Mouse (Mus musculus): Measurements from ENCODE around the gene Per3.
"Not testable (repeated sequence)": the region's sequence is repeated elsewhere in the genome, so short reads cannot be mapped to it uniquely, and the experiment has no call there.

Per3 gene

GRCm38 (mm10) chr4:151024152-151024551, 20.3 kb downstream of the Per3 start:
- DNase-seq: no peak

- not testable (repeated sequence) for DNase-seq
These were observed 27.1 kb downstream of the Per3 start for GRCm38 (mm10) chr4:151017356-151017755.

- no peak for DNase-seq
These were observed 28.5 kb downstream of the Per3 start for GRCm38 (mm10) chr4:151015946-151016345.

- no peak for DNase-seq
These were observed 34.1 kb downstream of the Per3 start for GRCm38 (mm10) chr4:151010316-151010715.

- peak; percentile 67 for DNase-seq
These were observed 37.5 kb downstream of the Per3 start for GRCm38 (mm10) chr4:151006945-151007344.

- peak; percentile 21 for DNase-seq
These were observed 38.7 kb downstream of the Per3 start for GRCm38 (mm10) chr4:151005656-151006318.

GRCm38 (mm10) chr4:151001397-151001796, 43.1 kb downstream of the Per3 start:
- no peak for DNase-seq

- DNase-seq: no peak
These were observed 45.8 kb downstream of the Per3 start for GRCm38 (mm10) chr4:150998626-150999025.

- DNase-seq: no peak
These were observed 47.7 kb downstream of the Per3 start, which contains the start of gene Uts2 for GRCm38 (mm10) chr4:150996797-150997196. TSS of gene Uts2 (plus strand) at chr4:150997097.

GRCm38 (mm10) chr4:150990148-150990547, 54.3 kb downstream of the Per3 start:
- peak; percentile 31 for DNase-seq

GRCm38 (mm10) chr4:150980153-150980552, 64.3 kb downstream of the Per3 start:
- no peak for DNase-seq

- no peak for DNase-seq
These were observed 65.0 kb downstream of the Per3 start for GRCm38 (mm10) chr4:150979455-150979854.

- no peak for DNase-seq
These were observed 66.1 kb downstream of the Per3 start for GRCm38 (mm10) chr4:150978156-150978910.

- DNase-seq: no peak
These were observed 69.3 kb downstream of the Per3 start for GRCm38 (mm10) chr4:150975145-150975544.

GRCm38 (mm10) chr4:150973264-150973663, 71.2 kb downstream of the Per3 start:
- DNase-seq: no peak

GRCm38 (mm10) chr4:150968956-150969355, 75.5 kb downstream of the Per3 start:
- DNase-seq: no peak

- DNase-seq: peak; percentile 70
These were observed 77.9 kb downstream of the Per3 start for GRCm38 (mm10) chr4:150966556-150966955.

GRCm38 (mm10) chr4:150965555-150965951, 78.9 kb downstream of the Per3 start:
- no peak for DNase-seq

GRCm38 (mm10) chr4:150964635-150965554, 79.6 kb downstream of the Per3 start:
- DNase-seq: peak; percentile 92

- no peak for DNase-seq
These were observed 80.8 kb downstream of the Per3 start for GRCm38 (mm10) chr4:150963711-150964110.

- no peak for DNase-seq
These were observed 82.2 kb downstream of the Per3 start for GRCm38 (mm10) chr4:150962231-150962630.

GRCm38 (mm10) chr4:150958536-150958935, 85.9 kb downstream of the Per3 start:
- DNase-seq: no peak

- no peak for DNase-seq
These were observed 87.4 kb downstream of the Per3 start for GRCm38 (mm10) chr4:150957106-150957458.
